Mouse (Mus musculus): Measurements from ENCODE around the gene Pwwp2b.

Gene Pwwp2b

DNA sequence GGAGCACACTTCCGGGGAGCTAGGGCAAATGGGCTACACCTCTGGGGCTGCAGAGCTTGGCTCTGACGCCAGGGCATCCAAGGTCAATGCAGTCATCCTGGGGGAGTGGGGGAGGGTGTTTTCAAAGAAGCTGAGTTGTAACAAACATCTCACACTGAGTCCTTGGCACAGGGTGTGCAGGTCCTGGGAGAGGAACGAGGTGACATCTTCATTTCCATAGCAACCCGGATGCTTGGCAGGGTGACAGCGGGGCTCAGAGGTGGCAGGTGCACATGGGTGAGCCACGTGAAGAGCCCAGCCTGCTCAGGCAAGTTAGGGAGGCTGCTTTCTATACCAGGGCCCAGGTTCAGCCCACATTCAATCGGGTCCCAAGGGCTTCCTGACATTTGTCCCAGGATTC lies 52.1 kb downstream of the Pwwp2b start:
- no peak for DNase-seq (ENCODE audit: low read depth)

- no peak for DNase-seq (ENCODE audit: low read depth)
Measured at GRCm38 (mm10) chr7:139301505-139301904, 53.2 kb downstream of the Pwwp2b start.

DNA sequence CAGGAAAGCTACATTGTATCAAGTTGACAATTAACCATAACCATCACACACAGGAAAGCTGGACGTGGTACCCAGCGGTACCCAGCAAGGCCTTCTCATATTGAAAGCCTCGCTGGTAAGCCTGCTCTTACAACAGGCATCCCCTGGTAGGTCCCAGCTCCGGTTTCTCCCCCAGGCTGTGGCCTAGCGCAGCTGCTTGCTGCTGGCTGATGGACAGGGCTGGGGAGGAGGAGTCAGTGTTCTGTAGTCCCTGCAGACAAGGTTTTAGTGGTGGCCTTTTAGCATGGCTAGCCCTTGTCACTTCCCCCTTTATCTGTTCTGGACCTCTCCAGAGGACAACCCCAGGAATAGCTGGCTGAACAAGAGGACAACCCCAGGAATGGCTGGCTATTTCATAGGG lies 54.0 kb downstream of the Pwwp2b start:
- no peak for DNase-seq (ENCODE audit: low read depth)

- DNase-seq (ENCODE audit: low read depth): peak; percentile 84
Measured at GRCm38 (mm10) chr7:139303280-139304011, 55.2 kb downstream of the Pwwp2b start.

GRCm38 (mm10) chr7:139304322-139304721 lies 56.0 kb downstream of the Pwwp2b start:
- DNase-seq (ENCODE audit: low read depth): no peak

DNA sequence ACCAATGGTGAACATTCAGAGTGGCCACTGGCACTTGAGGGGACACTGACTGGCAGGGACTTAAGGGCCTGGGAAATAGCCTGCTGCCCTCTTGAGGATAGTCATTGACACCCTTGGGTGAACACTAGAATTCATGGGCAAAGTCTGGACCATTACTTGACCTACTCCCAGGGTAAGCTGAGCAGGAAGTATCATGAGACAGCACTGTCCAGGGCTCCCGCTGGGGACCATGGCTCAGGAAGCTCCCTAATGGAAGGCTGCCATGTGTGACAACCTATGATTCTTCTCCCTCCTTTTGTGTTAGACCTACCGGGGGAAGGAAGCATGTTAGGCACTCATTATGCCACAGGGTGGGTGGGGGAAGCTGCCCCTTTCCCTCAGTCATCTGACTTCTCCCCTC lies 58.8 kb downstream of the Pwwp2b start:
- no peak for DNase-seq (ENCODE audit: low read depth)

GRCm38 (mm10) chr7:139308140-139308895 lies 60.0 kb downstream of the Pwwp2b start:
- DNase-seq (ENCODE audit: low read depth): no peak

GRCm38 (mm10) chr7:139309106-139309505 lies 60.8 kb downstream of the Pwwp2b start:
- DNase-seq (ENCODE audit: low read depth): no peak

GRCm38 (mm10) chr7:139310487-139310951 lies 62.2 kb downstream of the Pwwp2b start:
- DNase-seq (ENCODE audit: low read depth): no peak

GRCm38 (mm10) chr7:139312686-139313085 lies 64.4 kb downstream of the Pwwp2b start:
- no peak for DNase-seq (ENCODE audit: low read depth)

DNA sequence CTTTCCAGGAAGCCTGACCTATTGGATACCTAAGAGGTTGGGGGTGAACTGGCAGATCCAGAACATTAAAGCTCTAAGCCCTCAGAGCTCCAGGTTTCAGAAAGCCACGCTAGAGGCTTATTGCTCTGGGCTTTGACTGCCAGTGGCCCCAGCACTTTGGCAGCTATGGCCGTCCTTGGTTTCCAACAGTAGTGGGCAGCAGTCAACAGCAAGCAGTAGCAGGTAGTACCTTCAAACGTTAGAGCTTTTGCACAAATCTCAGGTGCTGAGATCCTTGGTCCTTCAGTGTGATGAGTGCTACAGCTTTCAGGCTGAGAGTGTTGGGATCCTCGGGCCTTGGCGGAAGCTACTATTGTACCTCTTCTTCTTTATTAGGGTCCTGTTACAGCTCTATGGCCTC lies 65.1 kb downstream of the Pwwp2b start:
- DNase-seq (ENCODE audit: low read depth): no peak

- no peak for DNase-seq (ENCODE audit: low read depth)
Measured at GRCm38 (mm10) chr7:139314716-139315115, 66.4 kb downstream of the Pwwp2b start.

- DNase-seq (ENCODE audit: low read depth): no peak
Measured at GRCm38 (mm10) chr7:139319006-139319411, 70.7 kb downstream of the Pwwp2b start.

All from naive thymus-derived CD4-positive, alpha-beta T cell, adult 2 months (primary cell).